Mouse (Mus musculus): ENCODE data around the gene Spns3.

GRCm38 (mm10) chr11:72550134-72550988 lies at the start of gene Spns3:
- TF ChIP-seq CTCF (IDR thresholded peaks at IDR 0.05; ENCODE audit: low read depth): no peak
- TF ChIP-seq EP300 (IDR thresholded peaks at IDR 0.05; ENCODE audit: low read depth): no peak

All from heart, postnatal 0 days (tissue).